Mouse (Mus musculus) yolk sac, embryonic 10.5 days (tissue): ENCODE measurements around the gene Mindy4.

Source experiments
- DNase-seq: peaks from one replicate; pipeline ENCODE4 v3.0.0-alpha.2; 2017; ENCODE audit warnings: low spot score

The Mindy4 gene

DNA sequence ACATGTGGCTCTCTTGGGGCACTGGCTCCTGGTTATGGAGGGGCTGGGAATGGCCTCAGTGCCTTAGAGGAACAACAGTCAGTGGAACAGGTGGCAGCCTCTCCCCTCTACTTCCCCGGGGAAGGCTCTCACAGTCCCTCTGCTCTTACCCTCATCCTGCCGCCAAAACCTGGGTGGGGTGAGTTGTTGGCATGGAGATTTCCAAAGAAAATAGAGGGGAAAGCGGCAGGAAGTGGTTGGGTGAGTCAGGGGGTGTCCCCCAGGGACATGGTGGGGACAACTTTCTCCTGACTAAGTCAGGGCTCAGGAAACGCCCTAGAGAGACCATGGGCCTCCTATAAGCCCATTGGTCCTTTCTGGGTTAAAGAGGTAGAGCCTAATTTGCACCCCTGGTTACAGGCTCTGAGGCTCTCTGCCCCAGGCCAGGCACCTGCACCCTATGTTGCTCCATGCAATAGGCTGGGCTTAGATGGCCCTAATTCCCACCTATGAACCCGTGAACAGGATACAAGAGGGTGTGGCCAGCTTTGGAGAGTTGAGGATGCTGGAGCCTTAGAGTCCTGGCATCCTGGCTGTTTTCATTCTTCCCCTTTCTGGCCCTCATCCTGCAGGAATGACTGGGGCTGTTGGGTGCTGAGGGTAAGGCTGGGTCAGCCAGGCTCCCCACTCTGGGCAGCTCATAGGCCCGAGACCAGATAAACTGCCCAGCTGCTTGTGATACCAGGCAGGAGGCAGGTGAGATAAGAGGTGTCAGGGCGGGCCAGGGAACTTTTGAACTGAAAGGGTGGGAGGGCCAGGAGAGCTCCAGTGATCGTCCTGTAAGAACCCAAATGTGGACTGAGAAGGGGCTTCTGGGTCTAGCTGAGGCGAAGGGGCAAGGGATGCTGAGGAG, 136.0 kb downstream of the Mindy4 start:
- no peak for DNase-seq

DNA sequence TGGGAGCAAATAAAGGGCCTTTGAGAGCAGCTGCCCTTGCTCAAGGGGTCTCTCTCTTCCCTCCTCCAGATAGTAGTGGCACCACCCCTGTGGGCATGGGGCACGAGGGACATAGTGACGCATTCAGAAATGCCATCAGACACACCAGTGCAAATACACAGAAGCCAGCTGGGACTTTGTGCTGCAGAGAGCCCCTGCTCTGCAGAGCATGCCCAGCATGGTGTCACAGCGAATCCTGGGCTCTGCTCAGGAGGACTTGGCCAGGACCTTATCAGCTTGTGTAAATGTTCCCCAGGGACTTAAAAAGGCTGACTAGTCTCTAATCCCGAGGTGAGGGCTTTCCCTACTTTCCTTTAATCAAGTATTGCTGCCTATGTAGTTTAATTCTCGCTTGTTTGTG, 138.5 kb downstream of the Mindy4 start:
- DNase-seq, result peak; percentile 76

DNA sequence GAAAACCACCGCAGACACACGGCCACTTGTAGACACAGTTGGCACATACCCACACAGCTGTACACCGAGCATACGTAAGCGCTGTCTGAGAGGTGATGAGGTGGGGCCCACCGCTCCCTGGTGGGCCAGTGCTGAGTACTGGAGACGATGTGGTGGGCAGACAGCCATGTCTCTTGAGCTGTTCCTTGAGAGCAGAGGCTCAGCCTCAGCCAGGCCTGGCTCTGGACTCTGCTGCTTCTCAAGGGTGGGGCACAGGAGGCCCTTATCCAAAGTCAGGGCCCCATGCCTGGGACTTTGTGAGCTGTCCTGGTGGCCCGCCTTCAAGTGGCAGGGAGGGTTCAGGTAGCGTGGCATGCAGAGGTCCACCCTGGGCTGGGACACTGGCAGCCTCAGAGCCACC, 139.1 kb downstream of the Mindy4 start:
- DNase-seq, result no peak

DNA sequence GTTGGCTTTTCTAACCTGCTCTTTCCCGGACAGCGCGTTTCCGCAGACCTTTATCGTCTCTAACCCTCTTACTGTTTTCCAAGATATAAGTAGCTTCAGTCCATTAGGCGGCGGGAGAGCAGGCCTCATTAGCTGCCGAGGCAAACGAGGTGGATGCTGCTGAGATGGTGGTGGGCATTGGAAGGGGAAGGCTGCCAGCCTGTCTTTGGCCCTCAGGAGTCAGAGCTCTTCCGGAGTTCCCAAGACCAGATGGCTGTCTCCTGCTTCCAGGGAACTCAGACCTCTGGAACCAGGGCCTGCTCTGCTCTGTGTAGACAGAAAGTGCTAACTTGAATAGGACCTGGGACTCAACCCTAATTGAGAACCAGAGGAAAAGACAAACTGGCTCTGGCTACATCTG, 140.3 kb downstream of the Mindy4 start:
- no peak for DNase-seq

DNA sequence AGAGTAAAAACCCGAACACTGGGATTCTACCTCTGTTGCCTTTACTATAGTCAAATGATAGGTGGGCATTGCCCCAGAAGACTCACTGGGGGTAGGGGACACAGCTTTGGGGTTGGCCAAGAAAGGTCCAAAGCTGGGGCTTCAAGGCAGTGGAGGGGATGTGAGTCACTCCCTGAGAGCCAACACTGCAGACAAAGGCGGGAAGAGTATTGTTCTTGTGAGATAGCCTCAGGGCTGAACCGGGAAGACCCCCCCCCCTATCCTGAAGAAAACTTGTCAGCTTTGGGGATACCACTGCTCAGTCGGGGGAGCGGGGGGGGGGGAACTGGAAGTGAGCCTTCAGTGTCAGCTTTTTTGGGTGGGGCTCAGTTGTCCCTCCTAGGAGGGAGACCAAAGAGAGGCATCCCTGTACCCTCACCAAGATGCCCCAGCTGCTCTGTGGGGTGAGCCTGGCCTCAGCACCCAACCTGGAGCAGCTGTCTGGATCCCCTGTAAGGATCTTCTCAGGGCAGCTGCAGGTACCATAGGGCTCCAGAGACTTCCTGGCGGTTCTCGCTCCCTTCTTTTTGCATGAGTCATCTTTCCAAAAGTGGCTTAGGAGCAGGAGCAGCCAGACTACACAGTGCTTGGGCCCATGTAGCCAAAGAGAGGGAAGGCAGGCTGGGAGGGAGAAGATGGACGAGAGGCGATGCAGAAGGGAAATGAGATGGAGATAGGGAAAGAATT, 141.3 kb downstream of the Mindy4 start:
- DNase-seq, result no peak

DNA sequence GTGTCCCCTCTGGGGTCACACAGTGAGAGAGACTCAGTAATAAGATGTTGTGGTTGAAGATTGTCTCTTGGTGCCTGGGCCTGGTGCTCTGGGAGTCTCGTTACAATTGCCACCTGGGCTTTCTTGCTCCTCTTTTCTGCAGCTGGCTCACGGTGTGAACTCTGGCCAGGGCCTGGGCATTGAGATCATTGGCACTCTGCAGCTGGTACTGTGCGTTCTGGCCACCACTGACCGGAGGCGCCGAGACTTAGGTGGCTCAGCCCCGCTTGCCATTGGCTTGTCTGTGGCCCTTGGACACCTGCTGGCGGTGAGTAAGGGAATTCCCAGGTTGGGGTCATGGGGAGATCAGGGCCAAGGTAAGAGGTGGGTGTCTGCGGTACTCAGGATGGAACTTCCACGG, 142.1 kb downstream of the Mindy4 start:
- no peak for DNase-seq

DNA sequence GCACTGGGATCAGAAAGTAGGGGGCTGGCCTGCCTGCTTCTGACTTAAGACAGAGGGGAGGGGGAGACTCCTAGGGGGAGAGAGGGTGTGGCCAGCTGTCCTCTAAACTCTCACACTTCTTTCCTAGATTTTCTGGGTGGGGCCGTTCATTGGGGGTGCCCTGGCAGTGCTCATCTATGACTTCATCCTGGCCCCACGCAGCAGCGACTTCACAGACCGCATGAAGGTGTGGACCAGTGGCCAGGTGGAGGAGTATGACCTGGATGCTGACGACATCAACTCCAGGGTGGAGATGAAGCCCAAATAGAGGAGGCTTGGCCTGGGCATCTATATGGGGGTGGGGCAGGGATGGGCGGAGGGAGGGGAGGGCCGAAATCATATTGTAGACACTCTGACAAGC, 143.3 kb downstream of the Mindy4 start:
- no peak for DNase-seq

DNA sequence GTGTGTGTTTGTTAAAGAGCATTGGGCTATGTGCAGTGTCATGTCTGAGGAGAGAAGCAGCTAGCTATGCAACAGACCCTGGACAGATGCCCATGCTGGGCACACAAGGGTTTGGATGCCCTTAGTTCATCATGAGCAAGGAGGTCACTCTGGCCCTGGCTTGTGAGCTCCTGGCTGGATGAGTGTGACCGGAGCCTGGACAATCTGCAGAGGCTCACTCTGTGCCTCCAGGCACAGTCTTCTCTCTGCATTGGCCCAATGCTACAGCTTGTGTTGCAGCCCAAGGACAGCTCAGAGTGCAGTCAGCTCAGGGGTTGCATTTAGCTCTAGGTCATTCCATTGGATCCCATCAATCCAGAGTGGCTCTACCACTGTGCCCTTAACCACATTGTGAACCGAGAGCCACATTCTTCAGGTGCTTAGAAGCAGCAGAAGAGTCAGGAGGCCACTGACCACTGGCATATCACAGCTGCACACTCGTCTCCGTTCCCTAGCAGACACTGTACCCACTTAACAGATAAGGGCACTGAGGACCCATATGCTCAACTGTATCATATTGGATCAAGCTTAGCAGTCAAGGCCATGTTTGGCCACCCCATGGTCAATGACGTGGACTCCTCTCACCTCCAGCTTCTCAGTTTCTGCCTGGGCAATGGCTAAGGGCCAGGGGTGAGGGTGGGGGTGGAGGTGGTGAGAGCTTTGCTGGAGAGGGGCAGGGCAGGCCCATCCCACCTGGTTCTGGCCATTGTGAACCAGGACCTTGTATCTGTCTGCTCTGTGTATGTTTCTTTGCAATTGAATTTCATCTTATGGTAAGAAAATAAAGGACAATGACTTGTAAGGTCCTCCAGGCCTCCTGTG, 144.8 kb downstream of the Mindy4 start:
- no peak for DNase-seq

DNA sequence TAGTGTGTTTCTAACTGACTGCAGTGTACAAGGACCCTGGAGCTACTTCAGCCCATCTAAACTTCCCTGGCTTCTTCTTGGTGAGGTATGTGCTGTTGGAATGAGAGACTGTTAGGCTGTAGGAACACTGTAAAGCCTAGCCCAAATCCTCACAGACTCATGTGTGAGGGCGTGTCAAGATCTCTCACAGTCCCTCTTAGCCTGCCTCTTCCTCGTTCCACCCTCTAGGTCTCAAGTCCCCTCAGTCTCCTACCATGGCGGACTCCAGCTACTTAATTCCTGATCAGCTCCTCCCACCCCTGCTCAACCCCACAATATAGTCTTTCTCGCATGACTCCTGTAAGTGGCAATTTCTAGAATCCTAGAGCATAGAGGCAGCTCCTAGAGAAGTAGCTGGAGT, 146.0 kb downstream of the Mindy4 start:
- no peak for DNase-seq

DNA sequence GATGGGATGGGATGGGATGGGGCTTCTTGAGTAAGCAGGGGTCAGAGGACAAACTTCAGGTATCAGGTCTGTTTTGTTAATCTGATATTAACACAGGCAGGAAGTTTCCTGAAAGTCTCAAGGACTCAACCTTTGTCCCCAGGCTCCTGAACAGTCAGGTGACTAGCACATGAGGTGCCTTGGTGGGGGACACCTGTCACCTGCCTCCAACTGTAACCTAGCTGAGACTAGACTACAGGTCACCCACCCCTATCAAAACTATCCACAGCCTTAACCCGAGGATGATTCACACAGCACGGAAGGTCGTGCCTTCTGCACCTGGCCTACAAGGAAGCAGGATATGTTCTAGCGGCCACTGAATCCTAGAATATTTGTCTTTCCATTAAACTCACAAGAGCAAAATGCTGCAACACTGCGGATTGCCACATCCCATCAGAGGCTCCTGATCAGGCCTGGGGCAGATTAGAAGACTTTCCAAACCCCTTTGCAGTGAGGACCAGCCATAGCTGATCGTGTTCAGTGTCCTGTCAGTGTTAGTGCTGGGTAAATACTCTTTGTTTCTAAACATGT, 147.3 kb downstream of the Mindy4 start:
- DNase-seq, result peak; percentile 69

DNA sequence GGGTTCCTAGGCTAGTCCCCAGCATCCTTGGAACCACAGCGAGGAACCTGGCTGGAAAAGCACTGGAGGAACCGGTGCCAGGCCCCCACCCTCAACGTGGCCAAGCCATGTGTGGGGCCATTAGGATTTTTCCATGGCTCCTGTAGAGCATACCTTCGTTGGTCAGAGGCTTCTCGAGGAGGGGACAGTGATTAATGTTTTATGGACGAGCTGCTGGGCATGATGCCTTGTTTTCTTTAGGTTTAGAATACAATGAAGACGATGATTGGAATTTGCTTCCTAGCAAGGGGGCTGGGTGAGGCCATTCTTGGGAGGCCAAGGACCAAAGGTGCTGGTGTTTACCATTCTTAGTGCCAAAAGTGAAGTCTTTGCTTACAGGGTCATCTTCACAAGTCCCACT, 148.5 kb downstream of the Mindy4 start:
- no peak for DNase-seq

DNA sequence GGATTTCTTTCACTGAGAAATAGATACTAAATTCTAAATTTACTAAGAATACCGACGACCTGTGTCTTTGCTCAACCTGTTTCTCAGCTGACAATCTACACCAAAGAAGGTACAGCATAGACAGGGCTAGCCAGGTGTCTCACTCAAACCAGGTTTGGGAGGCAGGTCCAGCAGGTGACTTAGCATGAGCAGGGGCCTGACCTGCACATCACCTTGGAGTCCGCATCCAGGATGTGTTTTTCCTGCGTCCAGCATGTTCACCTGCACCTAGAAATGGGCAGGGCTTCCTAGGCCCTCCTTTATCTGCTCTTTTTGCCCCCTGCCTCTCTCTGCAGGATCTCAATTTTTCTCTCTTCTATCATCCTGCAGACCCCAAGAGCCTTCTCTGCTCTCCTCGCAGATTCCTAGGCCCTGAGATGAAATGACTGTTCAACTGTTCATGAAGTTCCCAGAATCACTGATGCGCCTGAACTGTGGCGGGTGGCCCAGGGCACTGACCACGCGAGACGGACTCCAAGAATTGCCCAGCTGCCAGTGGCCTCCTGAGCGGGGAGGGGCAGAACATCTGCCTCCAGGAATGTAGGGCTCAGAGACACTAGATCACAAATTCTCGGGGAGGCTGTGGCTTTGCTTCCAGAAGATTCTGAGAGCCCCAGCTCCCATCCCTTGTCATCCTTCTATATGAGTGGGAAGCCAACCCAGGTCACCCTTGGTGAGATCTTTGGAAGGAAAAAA, 150.7 kb downstream of the Mindy4 start:
- no peak for DNase-seq

DNA sequence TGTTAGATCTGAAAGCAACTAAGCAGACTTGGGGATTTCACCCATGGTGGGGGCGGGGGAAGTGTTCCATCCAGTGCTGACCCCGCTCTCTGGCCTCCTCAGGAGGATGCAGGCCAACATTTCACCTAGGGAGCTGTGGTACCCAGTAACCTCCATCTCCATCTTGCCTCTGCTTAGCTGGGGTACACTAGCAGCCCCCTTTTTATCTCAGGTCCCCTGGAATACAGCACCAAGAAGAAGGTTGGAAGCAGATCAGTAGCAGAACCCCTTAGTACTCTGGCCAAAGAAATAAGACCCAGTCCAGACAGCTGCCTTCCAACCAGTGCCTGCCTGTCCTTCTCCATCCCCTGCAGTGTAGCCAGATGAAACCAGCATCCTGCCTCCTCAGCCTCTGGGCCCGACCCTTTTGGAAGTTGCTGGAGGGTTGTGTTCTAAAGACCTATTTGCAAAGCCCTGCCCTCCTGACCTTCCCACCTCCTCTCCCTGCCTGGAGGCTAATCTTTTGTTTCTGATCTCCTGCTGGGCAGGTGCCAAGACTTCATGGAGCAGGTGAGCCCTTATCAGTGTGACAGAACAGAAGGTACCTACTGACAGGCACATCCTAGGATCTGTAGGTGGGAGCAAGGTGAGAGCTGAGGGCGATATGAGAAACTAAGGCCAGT, 151.4 kb downstream of the Mindy4 start:
- DNase-seq, result peak; percentile 53

DNA sequence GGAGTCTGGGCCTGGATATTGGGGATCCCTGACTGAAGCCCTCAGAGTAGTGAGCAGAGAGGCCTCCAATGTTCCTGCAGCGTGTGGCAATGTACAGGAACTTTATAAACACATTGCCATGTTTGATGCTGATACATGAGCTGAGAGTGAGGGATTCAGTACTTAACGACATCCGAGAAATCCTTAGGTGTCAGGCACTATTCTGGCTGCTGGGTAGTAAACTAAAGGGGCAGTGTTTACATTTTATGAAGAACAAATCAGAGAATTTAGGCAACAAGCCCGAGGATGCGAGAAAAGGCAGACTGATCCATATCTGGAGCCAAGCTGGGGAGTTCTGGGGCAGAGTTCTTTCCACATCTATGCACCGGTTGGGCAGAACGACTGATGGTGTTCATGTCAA, 152.4 kb downstream of the Mindy4 start:
- no peak for DNase-seq

DNA sequence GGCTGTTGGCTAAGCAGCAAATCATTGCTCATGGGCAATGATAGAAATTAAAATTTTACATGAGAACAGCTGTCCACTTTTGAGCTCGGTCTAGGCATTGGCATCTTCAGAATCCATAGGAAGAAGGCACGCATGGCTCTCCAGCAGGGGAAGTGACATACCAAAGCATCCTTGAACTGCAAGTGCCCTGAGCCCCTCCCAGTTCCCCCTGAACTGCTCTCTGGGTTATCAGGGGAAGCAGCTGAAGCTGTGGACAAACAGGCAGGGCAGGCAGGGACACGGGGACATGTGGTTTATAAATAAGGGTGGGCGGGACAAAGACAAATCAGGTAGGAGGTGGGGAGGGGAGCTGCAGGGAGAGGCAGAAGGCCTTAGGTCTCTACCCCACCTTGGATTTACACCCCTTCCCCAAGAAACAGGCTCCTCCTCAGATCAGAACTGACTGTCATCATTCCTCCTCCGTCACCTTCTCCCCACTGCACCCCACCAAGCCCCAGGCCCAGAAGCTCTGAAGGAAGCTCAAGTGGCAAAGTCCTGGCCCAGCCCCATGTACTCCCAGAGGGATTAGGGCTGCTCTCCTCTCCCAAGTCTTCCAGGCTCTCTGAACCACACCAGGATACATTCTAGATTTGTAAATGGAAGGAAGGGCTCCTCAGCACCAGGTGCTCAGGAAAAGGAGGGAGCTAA, 153.0 kb downstream of the Mindy4 start:
- peak; percentile 62 for DNase-seq

DNA sequence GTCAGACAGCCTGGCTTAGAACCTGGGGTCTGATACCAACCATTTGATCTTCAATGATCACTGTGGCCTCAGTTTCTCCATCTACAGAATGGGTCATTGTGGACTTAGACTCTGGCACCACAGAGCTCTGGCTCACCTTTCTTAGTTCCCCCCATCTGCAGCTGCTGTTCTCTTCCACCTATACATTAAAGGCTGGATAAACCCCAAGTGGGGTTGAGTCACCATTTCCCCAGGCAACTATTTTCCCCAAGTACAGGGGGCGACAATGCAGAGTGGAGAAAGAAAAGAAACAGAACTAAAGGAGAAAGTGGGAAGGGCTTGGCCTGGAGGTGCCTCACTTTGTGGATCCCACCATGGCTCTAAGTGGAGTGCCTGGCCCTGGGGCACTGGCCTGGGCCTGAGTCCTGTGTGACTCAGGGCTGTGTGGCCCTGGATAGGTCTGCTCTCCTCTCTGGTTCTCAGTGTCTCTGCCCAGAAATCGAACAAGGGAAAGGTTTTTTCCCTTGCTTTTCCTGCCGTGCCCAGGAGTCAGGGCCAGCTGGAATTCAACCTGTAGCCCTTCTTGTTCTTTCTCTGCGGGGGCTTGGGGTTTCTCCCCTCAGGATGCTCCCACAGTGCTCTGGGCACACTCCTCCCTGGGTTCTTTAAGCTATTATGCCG, 153.9 kb downstream of the Mindy4 start:
- DNase-seq, result no peak

DNA sequence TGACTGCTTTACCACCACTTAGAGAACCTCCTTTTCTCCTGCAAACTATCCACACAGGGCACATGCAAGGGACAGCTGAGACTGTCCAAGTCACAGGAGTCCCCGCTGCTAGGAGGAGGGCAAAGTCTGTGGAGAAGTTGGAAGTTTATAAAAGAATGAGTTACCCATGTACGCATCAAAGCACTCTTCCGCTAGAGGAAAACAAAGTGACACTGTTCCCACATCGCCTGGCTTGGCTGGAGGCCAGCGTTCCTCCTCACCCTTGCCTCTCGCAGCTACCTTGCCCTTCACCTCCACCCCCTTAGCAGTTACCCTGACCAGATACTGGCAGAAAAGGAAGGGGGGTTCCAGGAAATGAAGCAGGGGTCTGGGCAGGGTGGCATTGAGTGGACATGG, 154.5 kb downstream of the Mindy4 start:
- peak; percentile 76 for DNase-seq

DNA sequence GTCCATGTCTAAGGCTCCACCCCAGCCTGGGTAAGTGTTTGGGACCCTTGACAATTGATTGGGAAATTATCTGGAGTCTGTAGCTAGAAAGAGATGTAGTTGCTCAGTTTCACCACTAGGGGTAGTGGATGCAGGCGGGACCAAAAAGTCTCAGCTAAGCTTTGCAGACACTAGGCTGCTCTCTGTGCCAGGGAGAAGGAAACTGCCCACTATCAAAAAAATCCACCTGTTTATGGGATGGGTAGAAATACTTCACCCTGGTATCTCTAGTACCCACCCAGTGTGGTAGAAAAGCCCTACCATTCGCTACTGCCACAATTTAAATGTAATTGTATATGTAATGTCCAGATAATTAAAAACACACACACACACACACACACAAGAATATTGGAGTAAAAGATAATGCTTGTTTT, 155.6 kb downstream of the Mindy4 start:
- DNase-seq, result no peak

DNA sequence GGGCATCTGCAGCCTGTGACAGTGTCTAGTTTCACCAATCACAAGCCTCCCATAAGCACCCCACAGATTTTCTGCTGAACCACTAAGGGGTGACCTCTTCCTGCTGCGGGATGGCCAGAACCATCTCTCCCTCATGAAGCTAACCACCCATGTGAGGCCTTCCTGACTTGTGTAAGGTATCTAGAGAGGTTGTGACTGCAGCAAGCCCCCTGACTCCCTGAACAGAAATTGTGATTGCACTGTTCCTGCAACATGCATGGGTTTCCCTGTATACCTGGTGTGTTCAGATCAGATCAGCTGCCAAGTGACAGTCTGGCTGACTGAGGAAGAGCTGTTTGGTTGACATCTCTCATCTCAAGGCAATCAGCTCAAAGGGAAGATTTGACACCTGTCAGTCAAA, 159.5 kb downstream of the Mindy4 start:
- DNase-seq, result no peak

DNA sequence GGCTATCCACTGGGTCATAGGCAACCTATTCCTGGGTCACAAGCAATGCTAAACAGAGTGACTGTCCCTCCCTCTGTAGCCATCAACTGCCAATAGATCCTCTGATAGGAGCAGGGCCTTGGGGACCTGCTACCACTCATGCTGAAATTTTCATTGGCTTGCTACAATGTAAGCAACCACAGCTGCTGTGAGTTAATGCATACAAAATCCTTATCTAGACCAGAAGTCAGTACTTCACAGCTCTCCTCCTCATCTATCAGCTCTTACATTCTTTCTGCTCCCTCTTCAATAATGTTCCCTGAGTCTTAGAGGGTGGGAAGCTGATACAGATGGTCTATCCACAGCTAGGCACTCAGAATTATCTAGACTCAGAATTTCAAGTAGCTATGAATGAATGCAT, 163.9 kb downstream of the Mindy4 start:
- no peak for DNase-seq
